Mouse (Mus musculus): ENCODE results near the gene Zfp990. TPM values are rescaled to one million over a fixed set of nuclear protein-coding genes. Genes with fewer than 3 reads are reported as not detected.

Gene Zfp990
- not detected in 2 replicates for polyA plus RNA-seq (2015; fragmentation: Nextera tagmentation; extraction: Ambion mirVana)

GRCm38 (mm10) chr4:145510459-145510858, at the start of gene Zfp990:
TSS of gene Zfp990 (plus strand) at chr4:145510759.

GRCm38 (mm10) chr4:145585078-145585477, 74.5 kb downstream of the Zfp990 start, which contains the start of gene Gm13212:
TSS of gene Gm13212 (plus strand) at chr4:145585166.

Other genes with a start within 250 kb of the Zfp990 start
- gene Tnfrsf8, start 195.6 kb upstream of the Zfp990 start, polyA plus RNA-seq (2015; fragmentation: Nextera tagmentation; extraction: Ambion mirVana), result 0.11 and 0.13 TPM in 2 replicates
- gene Gm13212, start 74.4 kb downstream of the Zfp990 start, polyA plus RNA-seq (2015; fragmentation: Nextera tagmentation; extraction: Ambion mirVana), result 1.3 and 1.5 TPM in 2 replicates
- gene Zfp980, start 159.9 kb downstream of the Zfp990 start, polyA plus RNA-seq (2015; fragmentation: Nextera tagmentation; extraction: Ambion mirVana), result not detected in 2 replicates